Mouse (Mus musculus): Measurements from ENCODE around the gene Piwil1.

Gene Piwil1

GRCm38 (mm10) chr5:128744351-128744750 is 42.0 kb downstream of the Piwil1 start:
- no peak for TF ChIP-seq GATA4 (IDR thresholded peaks at IDR 0.05; ENCODE audit: insufficient replicate concordance, low read length)

- no peak for TF ChIP-seq GATA4 (IDR thresholded peaks at IDR 0.05; ENCODE audit: insufficient replicate concordance, low read length)
Observed at GRCm38 (mm10) chr5:128745206-128745605, 42.9 kb downstream of the Piwil1 start.

- no peak for TF ChIP-seq GATA4 (IDR thresholded peaks at IDR 0.05; ENCODE audit: insufficient replicate concordance, low read length)
Observed at GRCm38 (mm10) chr5:128746261-128746660, 43.9 kb downstream of the Piwil1 start.

- no peak for TF ChIP-seq GATA4 (IDR thresholded peaks at IDR 0.05; ENCODE audit: insufficient replicate concordance, low read length)
Observed at GRCm38 (mm10) chr5:128761118-128761517, 58.8 kb downstream of the Piwil1 start.

- TF ChIP-seq GATA4 (IDR thresholded peaks at IDR 0.05; ENCODE audit: insufficient replicate concordance, low read length) = no peak
Observed at GRCm38 (mm10) chr5:128769026-128769631, 66.8 kb downstream of the Piwil1 start.

- TF ChIP-seq GATA4 (IDR thresholded peaks at IDR 0.05; ENCODE audit: insufficient replicate concordance, low read length) = no peak
Observed at GRCm38 (mm10) chr5:128776386-128776785, 74.1 kb downstream of the Piwil1 start.

GRCm38 (mm10) chr5:128781621-128782020 is 79.3 kb downstream of the Piwil1 start:
- no peak for TF ChIP-seq GATA4 (IDR thresholded peaks at IDR 0.05; ENCODE audit: insufficient replicate concordance, low read length)

GRCm38 (mm10) chr5:128800592-128800991 is 98.3 kb downstream of the Piwil1 start:
- TF ChIP-seq GATA4 (IDR thresholded peaks at IDR 0.05; ENCODE audit: insufficient replicate concordance, low read length) = no peak
